ENCODE assay signal across 13 mouse cellular contexts in genomic region chr13:73041233-73042040, GRCm38 (mm10).
A peak's percentile ranks its signal among the peaks of the same experiment; 100 is the strongest.
DNase-seq lines count a peak whose midpoint lies in the region; ATAC-seq and TF ChIP-seq lines count a peak whose summit lies in the region.
"Had no signal": no experiment of that assay in that cellular context is flagged by ENCODE, and none has a peak within 500 bp of the region (broad histone marks: within the 10 kb centered on the region; RNA-seq: fewer than 3 reads in every experiment).

No protein-coding gene starts in this region.

- H3K27me3 ChIP-seq in kidney, postnatal 0 days (ENCODE audit: insufficient read depth, low read length), result peaks cover 7% of the 10 kb centered on the region; the same call in 1 of the 2 replicates
- H3K27me3 ChIP-seq in forebrain, embryonic 16.5 days (replicated peaks; ENCODE audit: control insufficient read depth, insufficient read depth, low read length), result peaks cover 25% of the 10 kb centered on the region
- peaks cover 47% of the 10 kb centered on the region for H3K27me3 ChIP-seq in midbrain, embryonic 11.5 days (ENCODE audit: control insufficient read depth, insufficient read depth, low read length)
- H3K27me3 ChIP-seq in lung, postnatal 0 days (replicated peaks; ENCODE audit: insufficient read depth, low read length), result no peaks in the 10 kb centered on the region
- H3K27me3 ChIP-seq: limb, embryonic 15.5 days had no signal

- intact Hi-C loops in left cerebral cortex, postnatal 4 days (cut with DNase I), result no loop called here

- no peaks in the 10 kb centered on the region for H3K9me3 ChIP-seq in kidney, postnatal 0 days (replicated peaks; ENCODE audit: low read length)
- no peaks in the 10 kb centered on the region for H3K9me3 ChIP-seq in forebrain, embryonic 16.5 days (ENCODE audit: control insufficient read depth, low read length)
- H3K9me3 ChIP-seq in midbrain, embryonic 11.5 days (ENCODE audit: control insufficient read depth, low read length), result no peaks in the 10 kb centered on the region
- no peaks in the 10 kb centered on the region for H3K9me3 ChIP-seq in lung, postnatal 0 days (ENCODE audit: low read length)
- H3K9me3 ChIP-seq: limb, embryonic 15.5 days had no signal

- DNase-seq in kidney, postnatal 0 days (ENCODE audit: low spot score), result peak; percentile 53
- DNase-seq in kidney, adult 11 months, result no peak
- DNase-seq in midbrain, embryonic 11.5 days (ENCODE audit: low spot score, missing footprints), result peak; percentile 84
- peak; percentile 47 for DNase-seq in retina, postnatal 1 day
- DNase-seq in lung, postnatal 0 days (ENCODE audit: low spot score), result no peak
- no peak for DNase-seq in left cerebral cortex, postnatal 4 days
- DNase-seq in cerebellum, adult 9-11 months, result no peak
- DNase-seq: cerebellum, adult 11-12 months; heart, adult 11 months; heart, postnatal 36 days; lung, postnatal 4 days had no signal

- TF ChIP-seq EP300 in lung, postnatal 0 days (IDR thresholded peaks at IDR 0.05), result no peak

- no peak overlapping the region for H3K4me3 ChIP-seq in kidney, postnatal 0 days (replicated peaks; ENCODE audit: low read depth, low read length)
- H3K4me3 ChIP-seq in forebrain, embryonic 16.5 days (replicated peaks; ENCODE audit: low read length), result no peak overlapping the region
- no peak overlapping the region for H3K4me3 ChIP-seq in midbrain, embryonic 11.5 days (ENCODE audit: low read depth, low read length)
- no peak overlapping the region for H3K4me3 ChIP-seq in lung, postnatal 0 days (ENCODE audit: low read depth, low read length)
- H3K4me3 ChIP-seq: limb, embryonic 15.5 days had no signal

- no peak for ATAC-seq in kidney, postnatal 0 days (replicated peaks; ENCODE audit: low FRiP score, low read depth)
- peak; percentile 72 for ATAC-seq in forebrain, embryonic 16.5 days
- ATAC-seq in midbrain, embryonic 11.5 days (ENCODE audit: low FRiP score), result peak; percentile 83
- no peak for ATAC-seq in lung, postnatal 0 days

- H3K4me1 ChIP-seq in kidney, postnatal 0 days (replicated peaks; ENCODE audit: insufficient read depth, low read length), result no peaks in the 10 kb centered on the region
- H3K4me1 ChIP-seq in forebrain, embryonic 16.5 days (replicated peaks; ENCODE audit: control insufficient read depth, insufficient read depth, low read length), result peaks cover 9% of the 10 kb centered on the region
- H3K4me1 ChIP-seq in midbrain, embryonic 11.5 days (ENCODE audit: control insufficient read depth, insufficient read depth, low read length), result peaks cover 13% of the 10 kb centered on the region
- H3K4me1 ChIP-seq in lung, postnatal 0 days (ENCODE audit: insufficient read depth, low read depth, low read length), result no peaks in the 10 kb centered on the region
- H3K4me1 ChIP-seq: limb, embryonic 15.5 days had no signal

- H3K36me3 ChIP-seq in kidney, postnatal 0 days (ENCODE audit: insufficient read depth, low read length), result no peaks in the 10 kb centered on the region
- no peaks in the 10 kb centered on the region for H3K36me3 ChIP-seq in forebrain, embryonic 16.5 days (ENCODE audit: control insufficient read depth, insufficient read depth)
- no peaks in the 10 kb centered on the region for H3K36me3 ChIP-seq in midbrain, embryonic 11.5 days (ENCODE audit: control insufficient read depth, insufficient read depth, low read length)
- H3K36me3 ChIP-seq in lung, postnatal 0 days (ENCODE audit: insufficient read depth, low read length), result no peaks in the 10 kb centered on the region
- H3K36me3 ChIP-seq: limb, embryonic 15.5 days had no signal

- H3K27ac ChIP-seq in kidney, postnatal 0 days, result no peak overlapping the region
- no peak overlapping the region for H3K27ac ChIP-seq in forebrain, embryonic 16.5 days (ENCODE audit: low read length)
- no peak overlapping the region; the same call in 1 of the 2 replicates for H3K27ac ChIP-seq in midbrain, embryonic 11.5 days (ENCODE audit: low read depth, low read length)
- no peak overlapping the region for H3K27ac ChIP-seq in lung, postnatal 0 days (ENCODE audit: low read length)
- H3K27ac ChIP-seq: limb, embryonic 15.5 days had no signal

- H3K4me2 ChIP-seq in kidney, postnatal 0 days (ENCODE audit: low read length), result no peak overlapping the region
- no peak overlapping the region for H3K4me2 ChIP-seq in forebrain, embryonic 16.5 days (ENCODE audit: low read length)
- H3K4me2 ChIP-seq in midbrain, embryonic 11.5 days, result no peak overlapping the region
- H3K4me2 ChIP-seq in lung, postnatal 0 days (replicated peaks; ENCODE audit: low read depth, low read length), result no peak overlapping the region
- H3K4me2 ChIP-seq: limb, embryonic 15.5 days had no signal

- WGBS in kidney, postnatal 0 days, result 27% methylated on average over 14 of the region's 14 CpGs
- 18% methylated on average over 14 of the region's 14 CpGs for WGBS in forebrain, embryonic 16.5 days
- 27% methylated on average over 14 of the region's 14 CpGs for WGBS in midbrain, embryonic 11.5 days
- whole genome bisulfite sequencing in lung, postnatal 0 days, result 49% methylated on average over 14 of the region's 14 CpGs

- TF ChIP-seq CTCF in kidney, postnatal 0 days (IDR thresholded peaks at IDR 0.05; ENCODE audit: low read depth), result no peak
- no peak for TF ChIP-seq CTCF in lung, postnatal 0 days (IDR thresholded peaks at IDR 0.05)

- no peak overlapping the region for H3K9ac ChIP-seq in kidney, postnatal 0 days (ENCODE audit: low read depth, low read length)
- no peak overlapping the region for H3K9ac ChIP-seq in forebrain, embryonic 16.5 days (replicated peaks; ENCODE audit: low read depth, low read length)
- H3K9ac ChIP-seq in midbrain, embryonic 11.5 days (ENCODE audit: low read length), result no peak overlapping the region
- H3K9ac ChIP-seq in lung, postnatal 0 days (replicated peaks; ENCODE audit: low read depth), result no peak overlapping the region
- H3K9ac ChIP-seq: limb, embryonic 15.5 days had no signal

Comparison
In these comparisons a context has a peak if more than half of its experiments do, and no peak if none do; other contexts are left out.
1. DNase-seq: peak in kidney, postnatal 0 days (single experiment), midbrain, embryonic 11.5 days (single experiment) and retina, postnatal 1 day (single experiment); none in kidney, adult 11 months (single experiment), lung, postnatal 0 days (single experiment), left cerebral cortex, postnatal 4 days (single experiment) and cerebellum, adult 9-11 months (single experiment).
2. ATAC-seq: peak in forebrain, embryonic 16.5 days (single experiment) and midbrain, embryonic 11.5 days (single experiment); none in kidney, postnatal 0 days (single experiment) and lung, postnatal 0 days (single experiment).